Mouse (Mus musculus) c-Kit-positive CD71-positive TER-119-positive erythroid progenitor cells, embryonic 14.5 days (primary cell): ENCODE results near the gene Adgrd1.

Experiments
- DNase-seq: peaks from one replicate; pipeline ENCODE4 v3.0.0-alpha.2; 2013; ENCODE audit warnings: low spot score

Gene Adgrd1

GRCm38 (mm10) chr5:129155902-129156311, 59.4 kb downstream of the Adgrd1 start:
- no peak for DNase-seq

GRCm38 (mm10) chr5:129161372-129162051, 65.0 kb downstream of the Adgrd1 start:
- DNase-seq, result no peak

GRCm38 (mm10) chr5:129163416-129163815, 66.9 kb downstream of the Adgrd1 start:
- no peak for DNase-seq

GRCm38 (mm10) chr5:129164091-129164490, 67.5 kb downstream of the Adgrd1 start:
- DNase-seq, result no peak

- DNase-seq, result no peak
Measured at GRCm38 (mm10) chr5:129164911-129165584, 68.5 kb downstream of the Adgrd1 start.

- DNase-seq, result no peak
Measured at GRCm38 (mm10) chr5:129165595-129165994, 69.0 kb downstream of the Adgrd1 start.

GRCm38 (mm10) chr5:129169090-129169489, 72.5 kb downstream of the Adgrd1 start:
- no peak for DNase-seq

GRCm38 (mm10) chr5:129169567-129169966, 73.0 kb downstream of the Adgrd1 start:
- no peak for DNase-seq

- no peak for DNase-seq
Measured at GRCm38 (mm10) chr5:129172533-129172932, 76.0 kb downstream of the Adgrd1 start.

GRCm38 (mm10) chr5:129175925-129176324, 79.4 kb downstream of the Adgrd1 start:
- DNase-seq, result no peak

GRCm38 (mm10) chr5:129177697-129178511, 81.4 kb downstream of the Adgrd1 start:
- DNase-seq, result peak; percentile 78

- DNase-seq, result no peak
Measured at GRCm38 (mm10) chr5:129179356-129179755, 82.8 kb downstream of the Adgrd1 start.

- DNase-seq, result peak; percentile 40
Measured at GRCm38 (mm10) chr5:129179995-129180714, 83.6 kb downstream of the Adgrd1 start.

- peak; percentile 28 for DNase-seq
Measured at GRCm38 (mm10) chr5:129180715-129181228, 84.2 kb downstream of the Adgrd1 start.

- DNase-seq, result no peak
Measured at GRCm38 (mm10) chr5:129181450-129181849, 84.9 kb downstream of the Adgrd1 start.

- no peak for DNase-seq
Measured at GRCm38 (mm10) chr5:129182554-129182953, 86.0 kb downstream of the Adgrd1 start.

GRCm38 (mm10) chr5:129186260-129186659, 89.7 kb downstream of the Adgrd1 start:
- DNase-seq, result peak; percentile 37

GRCm38 (mm10) chr5:129186926-129187325, 90.4 kb downstream of the Adgrd1 start:
- DNase-seq, result no peak

- DNase-seq, result no peak
Measured at GRCm38 (mm10) chr5:129189071-129189470, 92.5 kb downstream of the Adgrd1 start.

- DNase-seq, result no peak
Measured at GRCm38 (mm10) chr5:129190077-129190476, 93.5 kb downstream of the Adgrd1 start.

GRCm38 (mm10) chr5:129196501-129196900, 100.0 kb downstream of the Adgrd1 start:
- no peak for DNase-seq
